Mouse (Mus musculus) MEL (cell line): Measurements from ENCODE around the gene Rad50. TPM values are rescaled to one million over a fixed set of nuclear protein-coding genes. Genes with fewer than 3 reads are reported as not detected.

Experiments
- DNase-seq: peaks from one replicate; pipeline ENCODE4 v3.0.0; 2011; ENCODE audit warnings: low read depth, low spot score
- H3K27ac ChIP-seq: 2 replicates; pipeline ENCODE4 v1.5.1; 2012; ENCODE audit warnings: low read depth, mild to moderate bottlenecking, control low read depth, low read length, moderate library complexity; ENCODE audit not compliant: control insufficient read depth
- H3K27me3 ChIP-seq, 2 experiments: fragments of 150-350 bp in 1 of 2; sonication (generic) in 1 of 2; 2 replicates each; pipeline ENCODE4 v1.6.1; 2012; ENCODE audit warnings: low read length in 2 of 2, mild to moderate bottlenecking in 2 of 2, improper control_type of control experiment in 1 of 2, moderate library complexity in 1 of 2; ENCODE audit not compliant: insufficient read depth in 2 of 2, control insufficient read depth in 1 of 2
- H3K36me3 ChIP-seq, 2 experiments: 2 replicates each; pipeline ENCODE4 v1.6.1; 2012 to 2014; ENCODE audit warnings: low read length in 2 of 2, improper control_type of control experiment in 1 of 2, inconsistent platforms in 1 of 2, mild to moderate bottlenecking in 1 of 2; ENCODE audit not compliant: insufficient read depth in 2 of 2, control insufficient read depth in 1 of 2
- H3K4me1 ChIP-seq, 2 experiments: fragments of 150-350 bp in 1 of 2; sonication (generic) in 1 of 2; 2 replicates each; pipeline ENCODE4 v1.6.1; 2012; ENCODE audit warnings: low read length in 2 of 2, improper control_type of control experiment in 1 of 2, mild to moderate bottlenecking in 1 of 2; ENCODE audit not compliant: insufficient read depth in 2 of 2, control insufficient read depth in 1 of 2
- H3K4me3 ChIP-seq, 2 experiments: fragments of 150-350 bp in 1 of 2; sonication (generic) in 1 of 2; 2 replicates each; pipeline ENCODE4 v1.5.1; 2012; ENCODE audit warnings: low read depth in 2 of 2, low read length in 2 of 2, mild to moderate bottlenecking in 2 of 2, moderate library complexity in 2 of 2, control low read depth in 1 of 2, improper control_type of control experiment in 1 of 2; ENCODE audit not compliant: control insufficient read depth in 1 of 2, insufficient read depth in 1 of 2
- H3K79me2 ChIP-seq: 2 replicates; pipeline ENCODE4 v1.6.1; 2012; ENCODE audit warnings: mild to moderate bottlenecking, low read length, moderate library complexity; ENCODE audit not compliant: control insufficient read depth, poor library complexity, insufficient read depth
- H3K9ac ChIP-seq: 2 replicates; pipeline ENCODE4 v1.6.1; 2012; ENCODE audit warnings: low read depth, mild to moderate bottlenecking, control low read depth, low read length, moderate library complexity; ENCODE audit not compliant: control insufficient read depth, poor library complexity, severe bottlenecking
- H3K9me3 ChIP-seq: fragments of 150-350 bp; sonication (generic); replicated peaks from 2 replicates; pipeline ENCODE4 v1.6.1; 2012; ENCODE audit warnings: mild to moderate bottlenecking, low read length, improper control_type of control experiment, moderate library complexity; ENCODE audit not compliant: insufficient read depth
- BHLHE40 ChIP-seq: IDR thresholded peaks from 2 replicates; pipeline ENCODE4 v1.6.1; 2012; ENCODE audit warnings: low read depth, mild to moderate bottlenecking, inconsistent platforms, low read length, improper control_type of control experiment, borderline replicate concordance
- CHD1 ChIP-seq: IDR thresholded peaks from 2 replicates; pipeline ENCODE4 v1.6.1; 2012; ENCODE audit warnings: low read depth, mild to moderate bottlenecking, inconsistent platforms, low read length, improper control_type of control experiment
- CHD2 ChIP-seq: IDR thresholded peaks from 2 replicates; pipeline ENCODE4 v1.6.1; 2011; ENCODE audit warnings: low read length, improper control_type of control experiment
- CTCF ChIP-seq, 3 experiments: IDR thresholded peaks in 2 of 3; conservative IDR thresholded peaks in 1 of 3; 2 replicates each; pipeline ENCODE4 v1.5.1; 2011 to 2012; ENCODE audit warnings: low read length in 3 of 3, low read depth in 2 of 3, mild to moderate bottlenecking in 2 of 3, improper control_type of control experiment in 1 of 3, inconsistent platforms in 1 of 3, mixed read lengths in 1 of 3, moderate library complexity in 1 of 3; ENCODE audit not compliant: control insufficient read depth in 1 of 3, insufficient read depth in 1 of 3, poor library complexity in 1 of 3, severe bottlenecking in 1 of 3
- ELF1 ChIP-seq: IDR thresholded peaks from 2 replicates; pipeline ENCODE4 v1.6.1; 2014; ENCODE audit warnings: low read depth, mild to moderate bottlenecking, inconsistent platforms, low read length, improper control_type of control experiment, moderate library complexity
- EP300 ChIP-seq, 2 experiments: IDR thresholded peaks; 2 replicates each; pipeline ENCODE4 v1.6.1; 2011; ENCODE audit warnings: improper control_type of control experiment in 2 of 2, low read length in 2 of 2, low read depth in 1 of 2, mild to moderate bottlenecking in 1 of 2
- ETS1 ChIP-seq: IDR thresholded peaks from 2 replicates; pipeline ENCODE4 v1.6.1; 2012; ENCODE audit warnings: low read depth, mild to moderate bottlenecking, inconsistent platforms, low read length, improper control_type of control experiment, moderate library complexity
- GABPA ChIP-seq: IDR thresholded peaks from 2 replicates; pipeline ENCODE4 v1.6.1; 2012; ENCODE audit warnings: low read depth, mild to moderate bottlenecking, inconsistent platforms, low read length, improper control_type of control experiment, moderate library complexity
- GATA1 ChIP-seq: IDR thresholded peaks from 2 replicates; pipeline ENCODE4 v1.6.1; 2011; ENCODE audit warnings: low read depth, low read length, improper control_type of control experiment
- HCFC1 ChIP-seq: IDR thresholded peaks from 2 replicates; pipeline ENCODE4 v1.6.1; 2012; ENCODE audit warnings: low read depth, mild to moderate bottlenecking, inconsistent platforms, low read length, improper control_type of control experiment, moderate library complexity
- JUND ChIP-seq: IDR thresholded peaks from 2 replicates; pipeline ENCODE4 v1.6.1; 2011; ENCODE audit warnings: low read depth, mild to moderate bottlenecking, improper control_type of control experiment, low read length
- KAT2A ChIP-seq: conservative IDR thresholded peaks from 2 replicates; pipeline ENCODE4 v1.6.1; 2012; ENCODE audit warnings: low read depth, low read length, improper control_type of control experiment, inconsistent platforms
- MAFK ChIP-seq: IDR thresholded peaks from 2 replicates; pipeline ENCODE4 v1.6.1; 2011; ENCODE audit warnings: low read depth, mild to moderate bottlenecking, low read length, improper control_type of control experiment, borderline replicate concordance
- MAX ChIP-seq: IDR thresholded peaks from 2 replicates; pipeline ENCODE4 v1.6.1; 2011; ENCODE audit warnings: low read length, improper control_type of control experiment
- MAZ ChIP-seq: IDR thresholded peaks from 2 replicates; pipeline ENCODE4 v1.6.1; 2012; ENCODE audit warnings: low read depth, mild to moderate bottlenecking, inconsistent platforms, low read length, improper control_type of control experiment
- MXI1 ChIP-seq: IDR thresholded peaks from 2 replicates; pipeline ENCODE4 v1.6.1; 2011; ENCODE audit warnings: mild to moderate bottlenecking, low read depth, low read length, improper control_type of control experiment
- MYB ChIP-seq: IDR thresholded peaks from 2 replicates; pipeline ENCODE4 v1.6.1; 2011; ENCODE audit warnings: mild to moderate bottlenecking, low read depth, low read length, improper control_type of control experiment
- NELFE ChIP-seq: IDR thresholded peaks from 2 replicates; pipeline ENCODE4 v1.6.1; 2011; ENCODE audit warnings: low read depth, low read length, improper control_type of control experiment
- POLR2A ChIP-seq, 2 experiments: IDR thresholded peaks; 2 replicates each; pipeline ENCODE4 v1.6.1; 2011 to 2012; ENCODE audit warnings: low read length in 2 of 2, mild to moderate bottlenecking in 2 of 2, control low read depth in 1 of 2, improper control_type of control experiment in 1 of 2, low read depth in 1 of 2, moderate library complexity in 1 of 2; ENCODE audit not compliant: control insufficient read depth in 1 of 2, insufficient read depth in 1 of 2, poor library complexity in 1 of 2
- POLR2AphosphoS2 ChIP-seq: IDR thresholded peaks from 2 replicates; pipeline ENCODE4 v1.6.1; 2011; ENCODE audit warnings: low read length, improper control_type of control experiment
- POLR2AphosphoS5 ChIP-seq: IDR thresholded peaks from 2 replicates; pipeline ENCODE4 v1.6.1; 2012; ENCODE audit warnings: low read depth, borderline replicate concordance, mild to moderate bottlenecking, inconsistent platforms, low read length, moderate library complexity, mixed read lengths
- RAD21 ChIP-seq: IDR thresholded peaks from 2 replicates; pipeline ENCODE4 v1.6.1; 2011; ENCODE audit warnings: mild to moderate bottlenecking, low read depth, low read length, improper control_type of control experiment
- RCOR1 ChIP-seq: IDR thresholded peaks from 2 replicates; pipeline ENCODE4 v1.6.1; 2012; ENCODE audit warnings: low read depth, mild to moderate bottlenecking, inconsistent platforms, low read length, improper control_type of control experiment
- SIN3A ChIP-seq: IDR thresholded peaks from 2 replicates; pipeline ENCODE4 v1.6.1; 2012; ENCODE audit warnings: low read length, improper control_type of control experiment, inconsistent platforms
- SMC3 ChIP-seq: IDR thresholded peaks from 2 replicates; pipeline ENCODE4 v1.6.1; 2011; ENCODE audit warnings: low read depth, low read length, improper control_type of control experiment
- TAL1 ChIP-seq: IDR thresholded peaks from 2 replicates; pipeline ENCODE4 v1.6.1; 2012; ENCODE audit warnings: mild to moderate bottlenecking, inconsistent platforms, low read length, moderate library complexity, mixed read lengths
- TBP ChIP-seq: IDR thresholded peaks from 2 replicates; pipeline ENCODE4 v1.8.0; 2011; ENCODE audit warnings: low read depth, low read length, improper control_type of control experiment
- UBTF ChIP-seq: IDR thresholded peaks from 2 replicates; pipeline ENCODE4 v1.6.1; 2012; ENCODE audit warnings: low read depth, mild to moderate bottlenecking, inconsistent platforms, low read length, improper control_type of control experiment, moderate library complexity, borderline replicate concordance; ENCODE audit not compliant: insufficient read depth
- USF1 ChIP-seq: IDR thresholded peaks from 2 replicates; pipeline ENCODE4 v1.6.1; 2014; ENCODE audit warnings: low read depth, mild to moderate bottlenecking, inconsistent platforms, low read length, improper control_type of control experiment, moderate library complexity
- USF2 ChIP-seq, 2 experiments: IDR thresholded peaks; 2 replicates each; pipeline ENCODE4 v1.6.1; 2011 to 2012; ENCODE audit warnings: improper control_type of control experiment in 2 of 2, low read length in 2 of 2, borderline replicate concordance in 1 of 2, inconsistent platforms in 1 of 2, low read depth in 1 of 2, mild to moderate bottlenecking in 1 of 2; ENCODE audit not compliant: insufficient read depth in 1 of 2
- ZC3H11A ChIP-seq: IDR thresholded peaks from 2 replicates; pipeline ENCODE4 v1.6.1; 2012; ENCODE audit warnings: low read depth, mild to moderate bottlenecking, inconsistent platforms, low read length, improper control_type of control experiment
- ZKSCAN1 ChIP-seq: IDR thresholded peaks from 2 replicates; pipeline ENCODE4 v1.6.1; 2012; ENCODE audit warnings: low read depth, mild to moderate bottlenecking, inconsistent platforms, low read length, improper control_type of control experiment, moderate library complexity
- ZMIZ1 ChIP-seq: IDR thresholded peaks from 2 replicates; pipeline ENCODE4 v1.6.1; 2012; ENCODE audit warnings: low read depth, mild to moderate bottlenecking, inconsistent platforms, low read length, improper control_type of control experiment, moderate library complexity
- ZNF384 ChIP-seq: IDR thresholded peaks from 2 replicates; pipeline ENCODE4 v1.6.1; 2012; ENCODE audit warnings: low read depth, mild to moderate bottlenecking, inconsistent platforms, low read length, improper control_type of control experiment
- polyA plus RNA-seq, 2 experiments: library from polyadenylated mRNA; stranded (reverse) in 1 of 2; unstranded in 1 of 2; fragments of >175 nt in 1 of 2; fragments of >200 nt in 1 of 2; gene quantifications; 2 replicates each; pipeline versions ENCODE4 v1.2.1 to v1.2.4; 2012; ENCODE audit warnings: low replicate concordance in 2 of 2, low read depth in 1 of 2; ENCODE audit not compliant: insufficient read length in 2 of 2, insufficient read depth in 1 of 2, missing spikeins in 1 of 2
- total RNA-seq: library from RNA; depleted of rRNA; stranded (reverse); fragments of 300-350 nt; gene quantifications from 2 replicates; pipeline ENCODE4 v1.2.3, GENCODE M21; 2012

Rad50 gene
- total and polyA plus RNA-seq, 3 experiments: 32.6 to 447 (median 44.6) TPM

GRCm38 (mm10) chr11:53655043-53655442, 52.1 kb downstream of the Rad50 start (continued):
- no peak for TF ChIP-seq ZKSCAN1
- TF ChIP-seq ZMIZ1: 0 out of 2 replicates have a peak, but pooled peaks have one; percentile 54
- TF ChIP-seq MAX: peak; percentile 69; the same call in 1 of the 2 replicates
- TF ChIP-seq POLR2AphosphoS5: no peak
- TF ChIP-seq ELF1: peak; percentile 58
- peak; percentile 29; the same call in 1 of the 2 replicates for TF ChIP-seq ZNF384
- peak; percentile 69; the same call in 1 of the 2 replicates for TF ChIP-seq MAFK
- peak; percentile 77 for TF ChIP-seq RCOR1
- peak; percentile 84 for TF ChIP-seq MAZ
- TF ChIP-seq MXI1: peak; percentile 69
- TF ChIP-seq RAD21: no peak; the same call in 1 of the 2 replicates
- peak; percentile 88 for TF ChIP-seq SIN3A
- TF ChIP-seq SMC3: peak; percentile 28; the same call in 1 of the 2 replicates

GRCm38 (mm10) chr11:53652427-53652826, 54.7 kb downstream of the Rad50 start:
- peak; percentile 53 for DNase-seq
- Histone ChIP-seq H3K4me3 (no peak overlapping the region), H3K4me1 (peaks cover 42 to 52% of the 10 kb centered on the region in 2 experiments), H3K27me3 (no peaks in the 10 kb centered on the region), H3K9ac (no peak overlapping the region), H3K79me2 (no peaks in the 10 kb centered on the region), H3K27ac (peak overlapping the region; percentile 42), H3K36me3 (peaks cover 47 to 49% of the 10 kb centered on the region in 2 experiments), H3K9me3 (no peaks in the 10 kb centered on the region)
- no peak for TF ChIP-seq JUND
- no peak for TF ChIP-seq ZNF384
- TF ChIP-seq ELF1: no peak
- TF ChIP-seq SIN3A: peak; percentile 61; the same call in 1 of the 2 replicates
- no peak for TF ChIP-seq RAD21
- no peak for TF ChIP-seq POLR2AphosphoS2
- TF ChIP-seq ETS1: peak; percentile 90
- TF ChIP-seq TAL1: no peak
- no peak for TF ChIP-seq ZKSCAN1
- TF ChIP-seq MXI1: 0 out of 2 replicates have a peak, but pooled peaks have one; percentile 35
- TF ChIP-seq KAT2A: no peak; the same call in 1 of the 2 replicates
- TF ChIP-seq UBTF: no peak
- no peak for TF ChIP-seq NELFE
- TF ChIP-seq GABPA: no peak
- no peak for TF ChIP-seq BHLHE40
- TF ChIP-seq GATA1: peak; percentile 66
- TF ChIP-seq POLR2A (IDR thresholded peaks at IDR 0.05; ENCODE audit: control insufficient read depth in 1 of 2, insufficient read depth in 1 of 2, low read depth in 1 of 2, low read length in 2 of 2, poor library complexity in 1 of 2): no peak
- peak; percentile 60 for TF ChIP-seq RCOR1
- TF ChIP-seq MAZ: no peak
- no peak for TF ChIP-seq CHD2
- TF ChIP-seq MYB: peak; percentile 28; the same call in 1 of the 2 replicates
- no peak for TF ChIP-seq HCFC1
- TF ChIP-seq TBP: no peak
- no peak for TF ChIP-seq ZC3H11A
- no peak for TF ChIP-seq CHD1
- TF ChIP-seq USF2 (IDR thresholded peaks at IDR 0.05; ENCODE audit: borderline replicate concordance in 1 of 2, insufficient read depth in 1 of 2, low read depth in 1 of 2, low read length in 2 of 2): no peak
- TF ChIP-seq CTCF (IDR thresholded peaks at IDR 0.05 in 2 of 3, conservative IDR thresholded peaks at IDR 0.05 in 1 of 3; ENCODE audit: control insufficient read depth in 1 of 3, insufficient read depth in 1 of 3, low read depth in 2 of 3, low read length in 3 of 3, poor library complexity in 1 of 3, severe bottlenecking in 1 of 3): no peak
- TF ChIP-seq EP300 (IDR thresholded peaks at IDR 0.05; ENCODE audit: low read depth in 1 of 2, low read length in 2 of 2): peak; percentile 79 to 87
- no peak for TF ChIP-seq USF1
